Mouse (Mus musculus): ENCODE results near the gene Clpb. TPM values are rescaled to one million over a fixed set of nuclear protein-coding genes. Genes with fewer than 3 reads are reported as not detected.

Clpb gene
- total RNA-seq, 2 experiments from 2014 or later, result 59.2 to 60.1 TPM

DNA sequence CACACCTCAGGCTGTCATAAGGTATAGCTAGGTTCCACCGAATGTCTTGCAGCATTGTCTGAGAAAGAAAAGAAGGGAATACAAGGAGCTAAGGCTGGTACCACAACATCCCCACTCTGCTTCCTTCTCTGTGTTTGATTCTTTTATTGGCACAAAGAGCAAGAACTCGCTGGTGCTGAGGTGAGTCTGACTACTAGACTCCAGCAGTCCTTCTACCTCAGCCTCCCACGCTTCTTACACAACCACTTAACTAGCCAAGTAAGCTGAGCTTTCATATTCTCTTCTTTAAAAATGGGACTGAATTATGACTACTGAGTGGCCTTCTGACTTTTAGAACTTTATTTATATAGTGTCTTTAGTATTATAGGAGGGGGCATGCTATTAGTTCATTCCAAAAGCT is 56.9 kb downstream of the Clpb start:
- no peak for DNase-seq (ENCODE audit: low spot score in 2 of 2)

DNA sequence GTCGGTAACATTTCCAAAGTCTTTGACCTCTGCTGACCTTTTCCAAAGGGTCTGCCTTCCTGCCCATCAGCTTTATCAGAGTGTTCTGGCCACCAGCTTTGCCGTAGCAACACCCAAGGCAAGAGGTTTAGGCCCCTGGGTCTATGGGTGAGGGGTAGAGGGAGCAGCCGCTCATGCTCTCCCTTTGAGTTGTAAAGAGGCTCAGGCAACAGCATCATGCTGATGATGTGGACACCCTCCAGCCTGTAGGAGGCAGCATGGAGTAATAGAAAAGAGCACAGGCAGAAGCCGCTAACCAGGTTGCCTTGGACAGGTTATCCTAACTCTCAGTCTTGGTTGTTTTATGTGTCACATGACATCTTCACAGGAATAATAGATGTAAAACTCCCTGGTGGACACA is 61.6 kb downstream of the Clpb start:
- no peak for DNase-seq (ENCODE audit: low spot score in 2 of 2)

DNA sequence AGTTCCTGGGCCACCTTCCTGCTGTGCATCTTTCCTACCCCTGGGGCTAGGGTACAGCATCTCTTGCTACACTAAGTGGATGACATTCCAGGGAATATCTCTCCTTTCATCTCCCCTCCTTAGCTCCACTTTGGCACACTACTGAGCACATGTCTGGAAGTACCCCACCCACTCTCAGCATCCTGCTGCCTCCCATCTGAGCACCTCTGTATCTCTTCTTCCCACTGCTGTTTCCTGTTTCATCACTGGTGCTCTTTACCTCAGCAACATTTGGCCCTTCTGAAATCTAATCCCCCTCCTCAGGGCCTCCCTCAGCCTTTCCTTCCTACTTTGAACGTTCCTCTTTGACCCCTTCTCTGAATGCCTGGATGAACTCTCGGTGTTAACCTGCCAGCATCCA is 63.5 kb downstream of the Clpb start:
- DNase-seq (ENCODE audit: low spot score in 2 of 2), result no peak

DNA sequence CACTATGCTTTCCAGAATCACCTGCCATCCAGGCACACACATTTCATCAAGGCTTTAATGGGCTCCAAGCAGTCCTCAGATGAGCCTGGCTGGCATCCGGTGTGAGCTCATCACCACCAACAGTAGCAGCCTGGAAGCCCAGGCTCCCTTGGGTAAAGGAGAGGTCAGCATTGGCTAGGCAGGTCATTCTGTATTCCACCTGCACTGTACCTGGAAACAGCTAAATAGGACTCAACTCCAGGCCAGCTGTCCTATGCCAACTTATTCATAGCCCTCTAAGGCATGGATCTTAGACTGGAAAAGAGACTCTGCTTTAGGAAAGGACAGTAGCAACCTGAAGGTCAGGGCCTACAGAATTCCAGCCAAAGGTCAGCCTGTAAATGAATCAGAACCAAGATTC is 68.7 kb downstream of the Clpb start:
- no peak for DNase-seq (ENCODE audit: low spot score in 2 of 2)

DNA sequence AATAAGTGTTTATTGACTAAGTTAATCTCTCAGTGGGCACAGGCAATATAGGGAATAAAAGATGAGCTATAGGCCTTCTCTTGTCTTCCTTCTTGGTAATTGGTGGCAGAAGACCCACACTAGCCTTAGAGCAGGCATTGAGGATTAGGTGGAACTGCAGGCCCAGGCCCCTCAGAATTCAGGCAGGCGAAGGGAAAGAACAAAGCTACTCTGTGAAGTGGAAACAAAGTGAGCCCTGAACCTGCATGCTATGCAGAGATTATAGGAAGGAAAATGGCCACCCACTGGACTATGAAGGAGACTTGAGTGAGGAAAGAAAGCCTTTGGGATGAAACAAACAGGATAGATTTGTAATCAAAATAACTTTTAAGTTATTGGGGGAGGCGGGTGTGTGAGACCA is 69.6 kb downstream of the Clpb start:
- no peak for DNase-seq (ENCODE audit: low spot score in 2 of 2)

DNA sequence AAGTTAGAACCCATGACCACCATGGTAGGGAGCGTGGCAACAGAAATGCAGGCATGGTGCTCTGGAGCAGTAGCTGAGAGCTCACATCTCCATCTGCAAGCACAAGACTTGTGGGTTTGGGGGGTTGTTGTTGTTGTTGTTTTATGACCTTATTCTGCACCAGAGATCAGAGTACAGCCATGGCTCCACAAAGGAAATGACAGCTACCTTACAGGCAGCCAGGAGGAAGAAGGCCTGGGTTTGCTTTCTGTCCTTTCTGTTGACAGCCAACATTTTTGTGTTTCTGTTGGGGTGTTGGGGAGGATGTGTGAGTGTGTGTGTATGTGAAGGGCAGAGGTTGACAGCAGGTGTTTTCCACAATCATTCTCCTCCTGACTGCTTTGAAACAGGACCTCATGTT is 71.9 kb downstream of the Clpb start:
- DNase-seq (ENCODE audit: low spot score in 2 of 2), result no peak

DNA sequence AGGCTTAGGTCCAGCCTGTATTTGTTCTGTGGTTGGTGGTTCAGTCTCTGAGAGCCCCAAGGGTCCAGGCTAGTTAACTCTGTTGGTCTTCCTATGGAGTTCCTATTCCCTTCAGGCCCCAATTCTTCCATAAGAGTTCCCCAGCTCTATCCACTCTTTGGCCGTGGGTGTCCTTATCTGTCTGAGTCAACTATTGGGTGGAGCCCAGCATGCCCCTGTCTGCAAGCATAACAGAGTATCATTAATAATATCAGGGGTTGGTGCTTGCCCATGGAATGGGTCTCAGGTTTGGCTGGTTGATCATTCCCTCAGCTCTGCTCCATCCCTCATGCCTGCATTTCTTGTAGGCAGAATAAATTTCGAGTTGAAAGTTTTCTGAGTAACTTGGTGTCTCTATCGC is 74.3 kb downstream of the Clpb start:
- DNase-seq (ENCODE audit: low spot score in 2 of 2), result no peak

DNA sequence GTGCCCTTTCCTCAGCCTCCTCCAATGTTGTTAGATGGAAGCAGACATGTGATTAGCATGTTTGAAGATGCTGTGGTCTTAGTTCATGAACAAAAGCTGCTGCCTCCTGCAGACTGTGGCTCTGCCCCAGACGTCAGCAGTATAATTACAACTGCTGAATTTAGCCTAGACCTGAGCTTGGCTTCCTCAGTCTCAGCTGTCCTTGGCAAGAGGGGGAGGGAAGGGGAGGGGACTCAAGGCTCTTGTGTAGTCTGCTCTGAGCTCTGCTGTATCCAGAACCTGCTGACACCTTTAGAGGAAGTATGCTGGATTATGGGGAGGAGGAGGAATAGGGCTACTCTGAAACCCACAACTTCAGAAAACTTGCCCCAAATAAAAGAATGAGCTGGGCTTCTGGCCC is 76.2 kb downstream of the Clpb start:
- DNase-seq (ENCODE audit: low spot score in 2 of 2), result no peak

DNA sequence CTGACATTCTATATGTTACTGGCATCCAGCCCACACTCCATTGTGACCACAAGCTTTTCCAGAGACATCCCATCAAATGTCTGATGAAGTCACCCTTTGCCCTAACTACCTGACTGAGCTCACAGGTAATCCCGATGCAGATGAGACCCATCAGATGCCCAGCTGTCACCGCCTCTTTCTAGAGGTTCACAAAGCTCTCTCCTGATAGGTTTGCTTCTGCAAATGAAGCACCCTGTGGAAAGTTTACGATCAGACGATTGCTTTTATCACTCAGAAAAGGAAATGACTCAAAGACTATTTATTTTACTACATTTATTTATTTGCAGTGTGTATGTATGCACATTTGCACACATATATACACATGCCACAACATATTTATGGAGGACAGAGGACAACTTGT is 80.1 kb downstream of the Clpb start:
- DNase-seq (ENCODE audit: low spot score in 2 of 2), result no peak

DNA sequence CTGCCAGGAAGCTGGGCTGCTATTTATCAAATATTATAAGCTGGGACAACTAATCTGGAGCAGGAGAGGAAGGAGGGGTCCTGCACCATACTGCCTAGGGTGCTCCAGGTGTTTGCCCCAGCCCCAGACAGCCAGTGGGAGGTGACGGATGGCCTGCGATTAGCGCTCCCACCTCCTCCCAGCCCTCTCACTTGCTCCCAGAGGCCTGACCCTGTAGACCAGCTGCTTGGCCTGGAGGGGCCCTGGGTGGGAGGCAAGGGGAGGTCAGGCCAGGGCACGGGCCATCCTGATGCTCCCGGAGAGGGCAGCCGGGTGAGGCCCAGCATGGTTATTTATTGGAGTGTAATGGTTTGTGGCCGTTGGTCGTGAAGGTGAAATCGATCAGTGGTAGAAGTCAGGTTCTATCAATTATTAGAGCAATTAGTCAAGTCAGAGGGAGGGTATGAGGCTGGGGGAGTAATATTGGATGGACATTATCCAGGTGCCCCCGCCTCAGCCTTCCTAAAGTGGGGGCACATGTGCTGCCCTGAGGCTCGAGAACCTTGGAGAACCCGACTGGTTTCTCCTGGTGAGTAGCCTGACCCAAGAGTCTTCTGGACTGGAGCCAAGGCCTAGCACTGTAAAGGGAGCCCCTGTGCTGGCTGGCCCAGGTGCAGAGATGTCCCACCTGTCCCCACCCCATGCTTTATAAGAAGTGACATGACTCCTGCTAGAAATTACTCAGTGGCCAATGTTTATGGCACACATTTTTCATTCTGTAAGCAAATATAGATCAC is 83.3 kb downstream of the Clpb start:
- DNase-seq (ENCODE audit: low spot score in 2 of 2), result no peak

DNA sequence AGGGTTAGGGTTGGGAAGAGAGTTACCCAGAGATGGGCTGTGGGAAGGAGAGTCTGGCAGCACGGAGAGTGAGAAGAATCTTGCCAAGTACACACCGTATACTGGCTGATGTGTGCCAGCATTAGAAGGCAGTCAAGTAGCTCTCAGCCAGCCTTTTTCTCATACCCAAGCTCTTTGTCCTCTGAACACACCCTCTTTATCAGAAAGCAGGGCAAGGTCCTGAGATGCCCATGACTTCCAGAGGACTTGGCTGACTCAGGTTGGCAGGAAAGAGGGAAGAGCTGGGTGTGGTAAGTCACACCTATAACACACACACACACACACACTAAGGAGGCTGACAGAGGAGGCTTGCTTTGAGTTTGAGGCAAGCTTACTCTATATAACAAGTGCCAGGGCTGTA is 86.8 kb downstream of the Clpb start:
- DNase-seq (ENCODE audit: low spot score in 2 of 2), result no peak

DNA sequence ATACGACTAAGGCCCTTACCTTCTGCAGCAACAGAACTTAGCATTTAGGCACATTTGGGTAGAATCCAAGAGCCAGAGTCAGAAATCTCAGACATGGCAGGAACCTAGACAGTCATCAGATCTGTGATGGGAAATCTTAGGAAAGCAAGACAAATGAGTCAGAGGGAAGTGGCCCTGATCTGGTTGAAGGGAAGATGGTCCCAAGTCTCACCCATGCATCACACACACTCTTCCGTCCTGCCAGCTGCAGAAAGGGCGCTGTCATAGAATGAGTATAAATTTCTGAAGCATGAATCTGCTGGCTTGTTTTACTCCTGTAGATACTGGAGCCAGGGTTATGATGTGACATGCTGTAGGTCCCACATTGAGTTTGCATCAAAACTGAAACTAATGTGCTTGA is 88.9 kb downstream of the Clpb start:
- no peak for DNase-seq (ENCODE audit: low spot score in 2 of 2)

DNA sequence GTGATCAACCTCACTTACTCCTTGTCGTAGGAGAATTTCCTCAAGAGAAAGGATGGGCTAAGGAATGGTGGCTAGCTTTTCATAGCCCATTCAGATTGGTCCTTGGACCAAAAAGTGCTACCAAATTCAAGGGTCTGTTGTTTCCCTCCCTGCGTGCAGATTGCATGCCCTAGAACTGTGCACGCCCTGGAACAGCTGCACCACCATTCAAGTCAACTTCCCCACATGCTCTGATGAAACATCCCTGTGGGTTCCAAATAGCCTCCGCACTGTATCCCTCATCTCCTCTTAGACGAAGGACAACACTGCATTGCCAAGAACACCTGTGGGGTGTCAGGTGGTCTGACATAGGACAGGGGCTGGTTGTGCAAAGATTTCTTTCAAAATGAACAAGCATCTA is 90.1 kb downstream of the Clpb start:
- no peak for DNase-seq (ENCODE audit: low spot score in 2 of 2)

DNA sequence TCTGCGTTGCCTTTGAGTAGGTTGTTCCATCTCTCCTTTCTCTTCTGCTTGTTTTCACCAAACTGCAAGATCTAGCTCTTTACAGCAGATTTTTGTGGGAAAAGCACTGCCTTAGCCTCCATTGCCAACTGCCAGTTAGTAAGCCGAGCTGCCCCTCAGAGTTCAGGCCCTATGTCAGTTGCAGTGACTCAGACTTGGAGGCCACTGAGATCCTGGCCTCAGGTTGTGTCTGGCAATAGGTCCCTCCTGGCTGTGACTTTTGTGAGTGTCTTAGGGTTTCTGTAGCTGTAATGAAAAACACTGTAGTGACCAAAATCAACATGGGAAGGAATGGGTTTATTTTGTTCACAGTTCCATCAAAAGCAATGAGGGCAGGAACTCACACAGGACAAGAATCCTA is 91.0 kb downstream of the Clpb start:
- DNase-seq (ENCODE audit: low spot score in 2 of 2), result no peak

DNA sequence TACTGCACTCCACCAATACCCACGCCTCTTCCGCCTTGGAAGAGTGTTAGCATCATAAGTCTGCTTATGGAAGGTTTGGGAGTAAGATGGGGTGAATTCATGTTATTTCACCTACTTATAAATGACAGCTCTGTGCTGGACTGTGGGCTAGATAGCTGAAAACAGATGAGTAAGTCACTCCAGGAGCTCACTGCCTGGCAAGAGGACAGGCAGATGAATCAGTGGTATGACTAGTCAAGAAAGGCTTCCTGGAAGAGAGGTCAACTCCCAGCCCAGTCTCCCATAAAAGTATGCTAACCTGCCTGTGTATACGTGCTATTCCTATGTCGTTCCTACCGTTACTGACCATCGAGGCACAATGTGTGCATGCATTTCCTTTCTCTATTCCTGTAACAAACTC is 91.9 kb downstream of the Clpb start:
- no peak for DNase-seq (ENCODE audit: low spot score in 2 of 2)

DNA sequence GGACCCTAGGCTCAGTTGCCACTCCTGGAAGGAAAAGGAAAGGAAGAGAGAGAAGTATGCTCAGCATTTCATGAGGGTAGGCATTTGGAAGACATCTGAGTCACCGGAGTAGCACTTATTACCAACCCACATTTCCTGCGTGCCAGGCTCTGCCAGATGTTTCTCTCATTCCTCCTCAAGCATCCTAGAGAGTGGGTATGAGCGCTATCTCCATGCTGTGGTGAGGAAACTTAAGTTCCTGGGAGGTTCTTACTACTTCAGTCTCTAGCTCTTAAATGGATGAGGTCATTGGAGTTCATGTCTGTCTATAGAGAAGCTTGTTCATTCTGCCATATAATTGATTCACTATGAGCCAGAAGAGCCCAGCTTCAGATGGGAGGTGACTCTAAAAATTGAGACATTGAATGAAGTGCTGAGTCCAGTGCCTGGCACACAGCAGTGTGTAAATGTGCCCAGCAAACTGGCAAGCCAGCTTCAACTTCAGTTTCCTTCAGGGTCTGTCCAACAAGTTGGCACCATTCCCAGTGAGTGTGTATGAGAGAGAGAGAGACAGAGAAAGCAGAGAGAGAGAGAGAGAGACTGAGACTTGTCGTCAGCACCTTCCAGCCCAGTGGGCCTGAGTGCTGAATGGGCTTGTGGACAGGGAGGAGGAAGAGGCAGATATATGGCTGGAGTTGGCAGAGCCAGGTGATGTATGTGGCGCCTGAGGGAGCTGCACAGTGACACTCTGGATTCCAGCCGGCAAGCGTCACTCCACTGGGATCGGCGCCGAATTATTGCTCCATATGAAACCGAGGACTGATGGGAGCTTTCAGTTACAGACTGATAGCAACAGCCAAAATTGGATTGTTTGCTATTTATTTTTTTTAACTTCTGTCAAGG is 98.7 kb downstream of the Clpb start:
- no peak for DNase-seq (ENCODE audit: low spot score in 2 of 2)

DNA sequence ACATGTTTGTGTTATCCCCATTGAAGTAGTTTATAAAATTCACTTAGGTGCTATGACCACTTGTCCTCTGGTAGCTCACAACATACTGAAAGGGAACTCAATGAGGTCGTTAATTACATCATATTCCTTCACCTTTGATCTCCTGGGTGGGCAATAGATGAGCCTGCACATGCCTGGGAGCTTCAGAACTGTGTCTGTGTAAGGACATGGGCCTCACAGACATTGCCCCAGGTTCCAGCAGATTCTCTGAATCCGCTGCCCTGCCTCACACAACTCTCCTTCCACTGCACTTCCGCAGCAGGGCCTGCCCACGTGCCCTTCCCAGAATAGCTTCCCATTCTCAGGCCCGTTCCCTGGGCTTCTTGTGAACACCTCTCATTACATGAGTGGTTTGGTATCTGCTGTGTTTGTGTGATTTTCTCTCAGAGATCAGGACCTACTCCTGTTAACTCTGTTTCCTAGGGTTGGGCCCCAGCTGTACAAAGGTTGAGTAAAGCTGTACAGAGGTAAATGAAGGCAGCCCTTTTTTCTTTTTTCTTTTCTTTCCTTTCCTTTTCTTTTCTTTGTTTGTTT is 104.0 kb downstream of the Clpb start:
- no peak for DNase-seq (ENCODE audit: low spot score in 2 of 2)

DNA sequence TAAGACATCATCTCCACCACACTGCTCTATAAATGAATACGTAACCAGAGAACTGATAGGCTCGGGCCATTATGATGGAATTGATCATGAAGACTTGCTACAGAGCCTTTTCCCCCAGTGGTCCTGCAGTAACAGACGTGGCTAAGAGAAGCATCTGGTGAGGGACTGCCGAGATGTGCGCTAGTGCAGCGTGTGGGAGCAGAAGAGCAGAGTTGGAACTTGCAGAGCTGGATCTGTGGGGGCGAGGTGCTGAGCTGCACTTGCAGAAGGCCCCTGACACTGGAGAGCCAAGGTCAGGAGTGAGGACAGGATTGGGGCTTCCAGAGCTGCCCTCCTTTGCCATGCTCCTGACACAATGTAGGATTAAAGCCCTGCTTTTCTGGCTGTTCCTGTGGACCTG is 106.6 kb downstream of the Clpb start:
- peak; percentile 46 for DNase-seq (ENCODE audit: low spot score in 2 of 2)

DNA sequence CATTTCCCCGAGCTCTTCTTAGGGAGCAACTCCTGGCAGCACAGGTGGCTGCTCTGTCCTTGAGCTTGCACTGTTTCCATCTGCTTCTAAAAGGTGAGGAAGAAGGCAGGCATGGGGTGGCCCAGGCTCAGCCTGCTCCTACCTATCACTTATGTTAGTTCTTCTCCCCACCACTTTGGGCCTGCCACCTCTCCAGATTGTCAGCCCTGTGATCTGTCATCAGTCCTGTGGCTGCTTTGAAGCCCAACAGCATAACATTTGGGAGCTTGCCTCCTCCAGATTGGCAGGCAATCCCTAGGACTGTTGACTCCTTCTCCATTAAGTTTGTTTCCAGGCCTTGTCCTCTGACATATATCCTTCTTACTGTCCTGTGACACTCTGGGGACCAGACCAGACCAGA is 108.2 kb downstream of the Clpb start:
- no peak for DNase-seq (ENCODE audit: low spot score in 2 of 2)

DNA sequence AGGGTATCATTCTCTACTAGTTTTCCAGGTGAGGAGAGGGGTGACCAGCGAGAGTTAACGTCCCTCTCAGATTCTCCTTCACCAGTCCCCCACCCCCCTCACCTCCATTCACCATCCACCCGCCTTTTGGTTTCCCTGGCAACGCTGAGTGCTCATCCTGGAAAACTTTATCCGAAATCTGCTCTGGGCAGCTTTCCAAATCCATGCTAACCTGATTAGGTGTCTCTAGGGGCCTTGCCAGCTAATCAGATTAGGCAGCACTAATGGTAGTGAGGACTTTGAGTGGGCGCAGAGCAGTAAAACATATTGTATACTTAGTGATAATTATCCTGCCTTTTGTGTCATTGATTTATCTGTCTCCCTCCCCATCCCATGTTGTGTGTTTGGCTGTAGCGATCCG is 109.3 kb downstream of the Clpb start:
- DNase-seq (ENCODE audit: low spot score in 2 of 2), result peak; percentile 36 to 73

DNA sequence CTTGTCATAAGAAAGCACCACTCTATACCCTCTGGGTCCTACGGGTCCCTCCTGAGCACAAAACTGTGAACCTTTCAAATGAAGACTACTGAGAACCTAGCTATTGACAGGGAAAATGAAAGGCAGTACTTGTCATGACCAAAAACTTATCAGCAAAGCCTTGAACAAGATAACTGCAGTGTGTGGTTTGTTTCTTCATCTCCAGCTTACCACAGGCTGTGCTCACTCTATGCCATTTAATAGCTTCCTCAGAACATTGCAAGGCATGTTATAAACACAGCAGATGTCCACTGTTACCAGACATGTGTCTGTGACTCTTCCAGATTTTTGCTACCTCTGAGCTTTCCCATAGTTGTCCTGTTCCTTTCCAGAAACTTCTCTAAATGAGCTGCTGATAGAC is 113.6 kb downstream of the Clpb start:
- DNase-seq (ENCODE audit: low spot score in 2 of 2), result no peak

DNA sequence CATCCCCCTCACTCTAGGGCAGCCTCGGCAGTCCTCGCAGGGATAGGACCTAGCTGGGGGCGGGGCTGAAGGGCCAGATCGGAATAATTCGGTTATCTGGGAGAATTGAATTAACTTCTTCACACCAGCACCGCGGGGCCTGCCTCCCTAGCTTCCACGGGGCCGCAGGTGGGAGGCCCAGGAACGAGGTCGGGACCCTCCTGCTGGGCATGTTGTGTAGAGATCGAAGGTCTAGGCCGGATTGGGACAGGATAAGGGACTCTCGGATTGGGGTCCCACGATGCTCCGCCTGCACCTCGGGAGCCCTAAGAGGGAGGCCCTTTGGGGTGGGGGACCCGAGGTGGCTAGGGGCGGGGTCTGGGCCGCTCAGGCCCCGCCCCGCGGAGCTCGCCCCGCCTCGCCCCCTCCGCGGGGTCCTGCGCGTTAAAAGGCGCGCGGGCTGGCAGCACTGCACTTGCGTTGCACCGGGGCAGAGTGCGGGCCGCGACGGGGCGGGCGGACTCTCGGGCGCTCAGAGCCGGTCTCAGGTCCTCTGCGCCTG is 154.5 kb downstream of the Clpb start, which contains the start of gene Phox2a:
Phox2a (plus strand) TSS at position 453 of the 541 bp plus-strand sequence.
- DNase-seq (ENCODE audit: low spot score in 2 of 2), result no peak

All from layer of hippocampus, adult 18-20 months (tissue).